Mouse (Mus musculus): ENCODE results near the gene Lipo2.
"Not testable (repeated sequence)": the region's sequence is repeated elsewhere in the genome, so short reads cannot be mapped to it uniquely, and the experiment has no call there.

Gene Lipo2

GRCm38 (mm10) chr19:33751259-33751658 lies at the start of gene Lipo2:
Lipo2 (minus strand) TSS chr19:33751359.
- in situ Hi-C loops (cut with MboI, MseI): not testable (repeated sequence)

- in situ Hi-C loops (cut with MboI, MseI): not testable (repeated sequence)
These were observed 36.2 kb upstream of the Lipo2 start, which contains the start of gene Lipo1 for GRCm38 (mm10) chr19:33787359-33787758. Lipo1 (minus strand) TSS chr19:33787459.

GRCm38 (mm10) chr19:33786576-33787277 lies 35.6 kb upstream of the Lipo2 start:
- in situ Hi-C loops (cut with MboI, MseI): no loop called here

DNA sequence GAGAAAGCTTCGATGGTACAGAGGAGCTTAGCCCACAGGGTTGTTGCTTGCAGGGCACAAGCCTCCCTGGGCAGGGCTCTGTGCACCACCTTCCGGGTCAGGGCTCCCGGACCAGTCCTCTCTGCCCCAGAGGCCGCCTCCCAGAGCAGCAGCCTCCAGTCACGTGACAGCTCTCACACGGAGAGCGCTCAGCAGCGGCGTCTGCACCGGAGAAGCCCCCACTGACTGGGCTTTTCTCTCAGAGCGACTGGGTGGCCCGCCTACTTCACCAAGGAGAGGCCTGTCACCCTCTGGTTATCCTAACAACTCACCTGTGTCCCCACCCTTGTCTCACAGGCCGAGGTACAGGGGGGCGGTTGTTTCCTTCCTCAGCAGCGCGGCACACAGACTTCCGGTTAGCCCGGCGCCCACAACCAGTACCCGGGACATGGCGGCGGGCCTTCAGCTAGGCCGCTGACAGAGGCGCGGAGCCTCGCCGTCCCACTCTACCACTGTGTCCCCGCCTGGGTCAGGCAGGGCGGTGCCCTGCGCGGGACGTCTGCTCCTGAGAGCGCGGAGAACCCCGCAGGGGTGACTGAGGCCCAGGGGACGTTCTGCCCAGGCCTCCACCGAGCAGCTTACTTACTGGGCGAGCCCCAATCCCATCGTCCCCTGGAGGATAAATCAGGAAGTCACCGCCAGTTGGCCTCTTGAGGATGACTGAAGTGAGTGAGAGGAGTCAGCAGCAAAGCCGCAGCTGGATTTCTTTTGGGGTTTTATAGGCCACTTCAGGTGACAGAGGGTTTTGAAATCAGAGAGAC lies 10.3 kb upstream of the Lipo2 start, which contains the start of gene Lipo3:
Gene Lipo3 (minus strand): TSS at position 665 of the 800 bp plus-strand sequence.
- in situ Hi-C loops (cut with MboI, MseI): not testable (repeated sequence)
